Mouse (Mus musculus) natural killer cell, adult 2 months (primary cell): Measurements from ENCODE around the gene Med12l.
A peak's percentile ranks its signal among the peaks of the same experiment; 100 is the strongest.
"Not testable (repeated sequence)": the region's sequence is repeated elsewhere in the genome, so short reads cannot be mapped to it uniquely, and the experiment has no call there.

ENCODE experiments used
- DNase-seq, 2 experiments: peaks; one replicate each; pipeline ENCODE4 v3.0.0; 2022; ENCODE audit warnings: low spot score in 2 of 2

Med12l gene

DNA sequence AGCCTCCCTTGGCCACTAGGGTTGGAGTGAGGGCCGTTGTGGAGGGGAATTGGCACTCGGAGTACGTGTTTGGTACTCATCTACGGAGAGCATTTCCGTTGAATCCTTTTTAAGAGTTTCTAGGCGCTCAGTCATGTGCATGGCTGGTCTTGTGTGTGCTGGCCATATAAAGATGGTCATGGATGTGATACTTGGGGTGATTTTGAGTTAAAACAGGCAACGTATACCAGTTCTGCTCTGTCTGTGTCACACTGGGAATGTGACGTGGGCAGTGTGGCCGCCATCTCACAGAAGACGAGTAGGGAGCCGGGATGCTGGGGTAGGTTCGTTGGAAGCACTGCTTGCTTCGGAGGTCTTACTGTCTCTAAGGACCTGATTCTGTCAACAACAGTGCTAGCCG lies 17.3 kb downstream of the Med12l start:
- DNase-seq, result no peak

- DNase-seq, result no peak
Measured at GRCm38 (mm10) chr3:59024531-59025192, 19.0 kb downstream of the Med12l start.

- no peak for DNase-seq
Measured at GRCm38 (mm10) chr3:59025193-59025535, 19.5 kb downstream of the Med12l start.

DNA sequence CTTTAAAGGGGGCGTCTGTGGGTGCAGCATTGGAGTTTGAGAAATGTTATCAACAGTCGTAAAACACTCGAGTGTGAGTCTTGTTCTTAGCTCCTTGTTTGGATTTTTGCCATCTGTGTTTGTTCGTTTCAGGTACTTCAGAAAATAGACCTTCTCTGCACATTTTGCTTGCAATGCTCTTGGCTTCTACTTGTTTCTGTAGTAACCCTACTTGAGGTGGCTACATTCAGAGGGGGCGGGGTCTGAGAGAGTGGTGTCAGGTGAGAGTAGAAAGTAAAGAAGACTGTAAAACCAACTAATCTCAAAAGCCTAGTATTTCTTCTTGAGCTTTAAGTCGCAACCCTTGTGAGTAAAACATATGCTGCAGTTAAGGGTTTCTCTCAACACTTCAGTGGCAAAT lies 23.1 kb downstream of the Med12l start:
- no peak for DNase-seq

DNA sequence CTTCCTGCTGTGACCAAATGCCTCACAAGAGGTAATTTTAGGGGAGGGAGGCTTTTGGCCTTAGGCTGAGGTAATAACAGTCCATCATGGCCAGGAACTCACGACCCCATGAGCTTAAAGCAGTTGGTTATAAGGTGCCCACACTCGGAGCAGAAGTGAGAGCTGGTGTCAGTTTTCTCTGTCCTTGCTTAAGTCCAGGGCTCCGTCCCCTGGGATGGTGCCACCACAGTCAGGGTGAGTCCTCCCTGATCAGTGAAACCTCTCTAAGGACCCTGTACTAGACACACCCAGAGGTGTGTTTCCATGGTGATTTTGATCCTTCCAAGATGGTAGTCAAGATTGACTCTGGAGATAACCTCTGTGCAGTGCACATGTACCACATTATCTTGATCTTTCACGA lies 25.4 kb downstream of the Med12l start:
- DNase-seq, result no peak

DNA sequence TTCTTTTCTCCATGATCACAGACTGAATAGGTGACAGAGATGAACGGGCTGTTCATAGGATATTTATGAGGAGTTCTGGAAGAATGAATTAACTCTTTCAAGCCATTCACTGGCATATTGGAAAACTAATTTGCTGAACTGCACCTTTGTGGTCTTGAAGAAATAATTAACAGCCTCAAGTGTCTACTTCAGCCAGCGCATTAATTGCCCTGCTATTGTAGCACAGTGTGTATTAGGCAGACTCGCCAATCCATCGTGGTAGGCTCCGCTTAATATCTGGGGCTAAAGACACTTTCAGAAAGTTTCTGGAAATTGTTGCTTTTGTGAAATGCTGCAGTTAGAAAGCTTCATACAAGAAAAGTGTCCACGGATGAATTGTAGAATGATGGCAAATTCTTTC lies 35.9 kb downstream of the Med12l start:
- DNase-seq, result no peak

- DNase-seq, result peak; percentile 13 to 61
Measured at GRCm38 (mm10) chr3:59054834-59055535, 49.4 kb downstream of the Med12l start.

DNA sequence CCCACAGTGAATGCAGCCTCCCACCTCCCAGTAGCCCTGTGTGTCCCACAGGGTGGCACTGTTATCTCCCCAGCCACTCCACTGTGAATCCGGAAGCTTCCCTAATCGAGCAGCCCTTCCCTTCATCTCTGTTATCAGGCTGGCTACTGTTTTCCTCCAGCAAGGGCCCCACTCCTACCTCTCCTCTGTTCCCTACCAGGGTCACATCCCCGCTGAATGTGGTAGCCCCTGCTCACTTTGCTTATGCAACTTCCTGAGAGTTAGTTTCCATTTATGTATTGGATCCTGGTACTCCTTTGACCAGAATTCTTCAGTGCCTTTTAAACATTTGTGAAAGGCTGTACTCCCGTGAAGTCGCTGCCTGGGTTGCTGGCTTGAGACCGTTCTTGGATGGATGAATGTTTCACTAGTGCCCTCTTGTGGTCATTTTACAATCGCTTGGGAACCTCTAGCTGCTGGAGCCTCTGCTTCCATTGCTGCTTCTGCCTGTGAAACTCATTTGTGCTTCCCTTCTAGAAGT lies 53.5 kb downstream of the Med12l start:
- peak; percentile 43 to 53 for DNase-seq

- DNase-seq, result no peak
Measured at GRCm38 (mm10) chr3:59060131-59060530, 54.5 kb downstream of the Med12l start.

DNA sequence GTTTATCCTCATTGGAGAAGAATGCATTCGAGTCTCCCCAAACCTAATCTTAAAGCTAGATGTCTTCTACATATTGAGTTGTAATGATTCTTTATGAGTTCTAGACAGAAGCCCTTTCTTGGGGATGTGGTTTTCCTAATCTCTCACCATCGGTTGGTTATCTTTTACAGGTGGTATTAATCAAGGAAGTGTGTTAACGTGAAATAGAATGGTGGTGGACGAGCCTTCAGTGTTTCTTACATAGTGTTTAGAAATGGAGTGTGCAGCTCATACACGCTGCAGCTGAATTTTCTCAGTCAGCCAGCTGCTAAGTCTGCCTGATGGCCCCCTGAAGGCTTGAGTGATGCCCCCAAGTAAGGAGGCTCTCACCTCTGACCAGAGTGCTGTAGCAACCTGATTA lies 56.5 kb downstream of the Med12l start:
- DNase-seq, result peak in 1 of 2 experiments; percentile 41

DNA sequence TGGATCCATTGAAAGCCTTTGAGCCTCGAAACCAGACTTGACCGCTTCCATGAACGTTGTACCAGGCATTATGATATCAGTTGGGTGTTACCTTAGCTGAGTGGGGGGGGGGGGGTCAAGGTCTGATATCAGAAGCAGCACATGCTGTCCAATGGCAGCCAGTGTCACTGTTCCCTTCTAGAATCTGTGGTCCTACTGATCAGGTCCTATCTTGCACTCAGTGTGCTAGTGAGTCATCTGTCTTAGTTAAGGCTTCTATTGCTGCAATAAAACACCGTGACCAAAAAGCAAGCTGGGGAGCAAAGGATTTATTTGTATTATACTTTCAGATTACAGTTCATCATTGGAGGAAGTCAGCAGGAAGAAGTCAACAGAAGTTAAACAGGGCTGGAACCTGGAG lies 57.8 kb downstream of the Med12l start:
- DNase-seq, result no peak

DNA sequence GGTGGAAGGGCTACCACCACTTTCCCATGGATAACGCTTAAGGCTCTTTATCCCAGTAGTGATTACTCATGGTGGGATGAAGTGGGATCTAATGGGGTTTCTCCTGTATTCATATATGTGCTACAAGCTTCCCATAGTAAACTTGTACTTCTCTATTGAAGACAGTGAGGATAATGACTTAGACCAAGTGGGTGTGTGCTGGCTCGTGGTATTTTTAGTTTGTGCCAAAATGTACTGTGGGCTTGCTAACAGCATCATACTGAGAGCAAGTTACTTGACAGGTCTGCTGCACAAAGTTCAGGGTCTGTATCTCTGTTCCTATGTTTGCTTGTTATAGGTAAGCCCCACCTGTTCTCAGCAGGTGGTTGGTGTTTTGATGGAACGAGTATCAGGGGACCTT lies 60.3 kb downstream of the Med12l start:
- no peak for DNase-seq

DNA sequence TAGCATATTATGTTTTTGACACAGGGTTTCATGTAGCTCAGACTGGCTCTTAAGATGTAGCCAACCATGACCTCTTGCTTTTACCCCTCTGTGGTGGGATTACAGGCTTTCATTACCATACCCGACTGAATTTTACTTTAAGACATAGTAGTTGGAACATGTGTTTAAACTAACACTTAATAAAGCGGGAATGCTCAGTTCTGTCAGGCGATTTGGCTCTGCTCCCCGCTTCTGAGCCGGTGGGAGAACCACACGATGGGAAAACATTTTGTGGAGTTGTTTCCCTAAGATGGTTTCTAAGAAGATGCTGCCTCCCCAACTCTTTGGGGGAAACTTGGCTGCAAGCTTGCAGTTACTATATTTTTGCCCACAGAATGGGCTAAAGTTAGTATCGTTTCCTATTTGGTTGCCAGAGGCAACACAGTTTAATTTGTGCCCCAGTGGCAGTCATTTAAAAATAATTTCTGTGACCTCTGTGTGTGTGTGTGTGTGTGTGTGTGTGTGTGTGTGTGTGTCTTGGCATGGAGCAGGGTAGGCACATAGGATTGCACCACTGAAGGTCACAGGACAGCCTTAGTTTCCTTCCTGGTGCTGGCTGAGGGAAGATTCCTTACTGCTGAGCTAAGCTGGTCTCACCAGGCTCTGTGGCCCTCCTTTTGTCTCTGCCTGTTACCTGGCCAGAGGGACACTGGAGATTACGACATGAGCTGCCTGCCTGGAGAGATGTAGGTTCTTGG lies 61.1 kb downstream of the Med12l start:
- no peak for DNase-seq

- not testable (repeated sequence) for DNase-seq
Measured at GRCm38 (mm10) chr3:59069071-59069470, 63.4 kb downstream of the Med12l start.

GRCm38 (mm10) chr3:59077278-59077677 lies 71.7 kb downstream of the Med12l start:
- peak in 1 of 2 experiments; percentile 23 for DNase-seq

DNA sequence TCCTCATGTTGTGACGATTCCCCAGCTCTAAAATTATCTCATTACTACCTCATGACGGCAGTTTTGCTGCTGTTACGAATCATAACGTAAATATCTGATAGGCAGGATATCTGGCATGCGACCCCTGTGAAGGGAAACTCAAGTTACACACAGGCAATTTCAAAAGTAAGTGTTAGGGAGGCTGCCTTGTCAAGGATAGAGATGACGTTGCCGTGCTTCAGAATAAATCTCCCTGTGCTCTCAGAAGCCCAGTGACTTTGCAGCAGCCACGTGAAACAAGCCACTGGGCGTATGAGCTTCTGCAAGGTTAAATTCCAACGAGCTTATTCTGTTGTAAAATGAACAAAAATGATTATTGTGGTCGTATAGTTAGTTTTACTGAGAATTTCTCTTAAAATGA lies 73.0 kb downstream of the Med12l start:
- DNase-seq, result no peak

DNA sequence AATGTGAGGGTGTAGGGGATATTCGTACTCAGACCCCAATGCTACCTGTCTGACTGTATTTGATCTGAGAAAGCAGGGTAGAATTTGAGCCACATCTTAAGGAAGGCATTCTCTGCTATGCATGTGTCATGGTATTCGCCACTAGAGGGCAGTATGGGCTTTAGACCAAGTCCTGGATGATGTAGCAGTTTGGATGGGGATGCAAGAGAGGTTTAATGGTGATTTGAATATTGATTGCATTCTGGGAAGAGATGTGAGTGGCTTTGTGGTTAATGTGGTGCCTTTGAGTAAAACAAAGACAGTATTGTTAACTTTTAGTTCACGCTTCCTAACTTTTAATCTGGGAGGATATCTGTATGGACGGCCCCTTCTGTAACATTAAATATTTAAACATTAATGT lies 73.7 kb downstream of the Med12l start:
- peak; percentile 66 to 73 for DNase-seq

GRCm38 (mm10) chr3:59080293-59080916 lies 74.8 kb downstream of the Med12l start:
- DNase-seq, result no peak

DNA sequence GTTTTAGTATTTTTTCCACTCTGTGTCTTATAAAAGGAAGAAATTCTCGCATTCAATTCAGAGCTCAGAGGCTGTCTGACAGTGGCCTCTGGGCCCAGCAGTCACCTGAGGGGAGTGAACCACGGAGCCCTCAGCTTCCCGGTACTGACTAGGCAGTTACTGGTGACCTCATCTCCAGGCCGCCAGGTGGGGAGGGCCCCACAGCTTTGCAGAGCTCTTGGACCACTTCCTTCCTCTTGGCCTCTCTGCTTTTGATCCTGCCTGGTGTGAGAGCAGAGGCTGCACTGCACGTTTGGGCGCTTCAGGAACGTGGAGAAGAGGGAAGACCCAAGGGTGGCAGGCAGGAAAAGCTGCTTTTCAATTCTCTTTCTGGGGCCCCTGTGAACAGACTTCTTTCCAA lies 75.3 kb downstream of the Med12l start:
- peak; percentile 68 to 74 for DNase-seq

- no peak for DNase-seq
Measured at GRCm38 (mm10) chr3:59092702-59093101, 87.1 kb downstream of the Med12l start.

DNA sequence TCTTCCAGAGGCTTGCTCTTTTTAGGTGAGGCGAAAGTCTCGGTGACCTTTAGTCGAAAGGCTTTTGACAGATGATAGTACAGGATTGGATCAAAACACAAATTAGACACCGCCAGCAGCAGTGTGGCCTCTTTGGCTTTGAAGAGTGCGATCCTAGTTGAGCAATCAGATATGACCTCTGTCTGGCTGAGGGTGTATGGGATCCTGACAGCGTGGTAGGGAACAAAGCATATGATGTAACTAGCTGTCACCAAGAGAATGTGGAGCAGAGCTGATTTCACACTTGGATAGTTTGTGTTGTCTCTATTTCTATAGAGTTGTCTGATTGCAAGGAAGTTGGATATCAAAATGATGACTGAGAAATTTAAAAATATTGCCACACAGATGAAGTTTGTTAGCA lies 91.8 kb downstream of the Med12l start:
- DNase-seq, result no peak

- DNase-seq, result peak in 1 of 2 experiments; percentile 8
Measured at GRCm38 (mm10) chr3:59098540-59098939, 92.9 kb downstream of the Med12l start.
